Comparison of ENCODE assay signal across 9 mouse cellular contexts in the genomic region with DNA sequence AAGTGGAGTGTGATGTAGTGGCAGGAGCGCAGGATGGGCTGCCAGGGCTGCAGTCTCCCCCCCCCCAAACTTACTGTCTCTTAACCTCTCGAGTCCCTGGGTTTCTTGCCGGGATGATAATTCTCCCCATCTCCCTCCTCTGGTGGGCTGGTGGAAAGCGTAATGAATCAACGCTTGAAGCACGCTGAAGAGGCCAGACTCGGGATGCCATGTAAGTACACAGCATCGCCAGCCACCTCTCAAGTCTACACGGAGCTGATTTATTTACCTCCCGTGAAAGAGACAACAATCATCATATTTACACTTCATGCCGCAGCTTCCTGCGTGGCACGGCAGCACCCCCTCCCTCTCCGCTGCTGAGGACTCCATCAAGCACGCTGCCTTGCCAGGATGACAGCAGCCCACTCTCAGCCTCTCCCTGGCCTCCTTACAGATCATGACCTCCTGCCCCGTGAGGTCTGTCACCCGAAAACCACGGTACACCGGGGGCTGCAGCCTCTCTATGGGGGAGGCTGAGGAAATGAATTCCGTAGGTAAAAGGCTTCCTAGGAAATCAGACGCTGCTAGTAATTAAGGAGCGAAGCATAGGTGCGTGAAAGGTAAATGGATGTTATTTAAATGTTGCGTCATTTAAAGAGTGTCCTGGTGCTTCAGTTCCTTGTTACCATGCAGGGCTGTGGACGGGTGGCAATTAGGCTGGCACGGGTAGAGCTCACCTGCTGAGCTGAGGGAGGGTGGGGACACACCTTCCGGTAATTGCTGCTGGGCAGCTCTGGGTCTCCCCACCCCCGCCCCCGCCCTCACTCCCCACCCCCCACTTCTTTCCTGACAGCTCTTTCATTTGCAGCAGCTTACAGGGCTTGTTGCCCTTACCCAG.
A peak's percentile ranks its signal among the peaks of the same experiment; 100 is the strongest.
DNase-seq lines count a peak whose midpoint lies in the region; ATAC-seq lines count a peak whose summit lies in the region.
"Had no signal": no experiment of that assay in that cellular context is flagged by ENCODE, and none has a peak within 500 bp of the region (broad histone marks: within the 10 kb centered on the region; RNA-seq: fewer than 3 reads in every experiment).

No protein-coding gene starts in this region.

- no peak for DNase-seq in kidney, adult 11 months
- no peak for DNase-seq in embryonic facial prominence, embryonic 14.5 days (ENCODE audit: low spot score)
- no peak for DNase-seq in intestine, embryonic 14.5 days (ENCODE audit: low spot score)
- DNase-seq in naive thymus-derived CD4-positive, alpha-beta T cell, adult 2 months (ENCODE audit: low read depth), result peak; percentile 51
- DNase-seq in spleen, postnatal 10 days (ENCODE audit: low spot score in 2 of 2), result no peak
- DNase-seq in layer of hippocampus, postnatal 36 days, result no peak
- no peak for DNase-seq in layer of hippocampus, adult 11-12 months (ENCODE audit: low spot score)
- DNase-seq: kidney, adult 8-10 months had no signal

- no peak overlapping the region for H3K9ac ChIP-seq in kidney, embryonic 14.5 days (ENCODE audit: low read depth, low read length)
- H3K9ac ChIP-seq in embryonic facial prominence, embryonic 14.5 days (ENCODE audit: low read depth, low read length), result 0 out of 2 replicates have a peak overlapping the region, but pooled peaks have one; percentile 23
- no peak overlapping the region for H3K9ac ChIP-seq in intestine, embryonic 14.5 days (ENCODE audit: low read length)

- no peaks in the 10 kb centered on the region for H3K36me3 ChIP-seq in kidney, embryonic 14.5 days (ENCODE audit: control insufficient read depth, insufficient read depth, low read length)
- H3K36me3 ChIP-seq in embryonic facial prominence, embryonic 14.5 days (ENCODE audit: control insufficient read depth, insufficient read depth, low read length), result no peaks in the 10 kb centered on the region
- H3K36me3 ChIP-seq in intestine, embryonic 14.5 days (ENCODE audit: control insufficient read depth, insufficient read depth, low read length), result no peaks in the 10 kb centered on the region

- H3K27me3 ChIP-seq in kidney, embryonic 14.5 days (ENCODE audit: control insufficient read depth, insufficient read depth, low read length), result peaks cover 20% of the 10 kb centered on the region
- H3K27me3 ChIP-seq in embryonic facial prominence, embryonic 14.5 days (replicated peaks; ENCODE audit: control insufficient read depth, insufficient read depth, low read length), result peaks cover 33% of the 10 kb centered on the region
- H3K27me3 ChIP-seq in intestine, embryonic 14.5 days (replicated peaks; ENCODE audit: control insufficient read depth, insufficient read depth, low read length), result peaks cover 37% of the 10 kb centered on the region

- WGBS in kidney, embryonic 14.5 days, result 7% methylated on average over 29 of the region's 29 CpGs
- WGBS in embryonic facial prominence, embryonic 14.5 days, result 6% methylated on average over 28 of the region's 29 CpGs
- WGBS in intestine, embryonic 14.5 days, result 7% methylated on average over 29 of the region's 29 CpGs

- no peaks in the 10 kb centered on the region for H3K9me3 ChIP-seq in kidney, embryonic 14.5 days (ENCODE audit: control insufficient read depth, low read length)
- H3K9me3 ChIP-seq in embryonic facial prominence, embryonic 14.5 days (ENCODE audit: control insufficient read depth, low read length), result no peaks in the 10 kb centered on the region
- H3K9me3 ChIP-seq in intestine, embryonic 14.5 days (ENCODE audit: control insufficient read depth, low read length), result no peaks in the 10 kb centered on the region

- H3K27ac ChIP-seq in kidney, embryonic 14.5 days (ENCODE audit: low read depth, low read length), result no peak overlapping the region
- no peak overlapping the region for H3K27ac ChIP-seq in embryonic facial prominence, embryonic 14.5 days (replicated peaks; ENCODE audit: low read depth, low read length)
- no peak overlapping the region for H3K27ac ChIP-seq in intestine, embryonic 14.5 days (ENCODE audit: low read depth)

- H3K4me2 ChIP-seq in kidney, embryonic 14.5 days (replicated peaks; ENCODE audit: low read depth, low read length), result peak overlapping the region; percentile 17; the same call in 1 of the 2 replicates
- H3K4me2 ChIP-seq in embryonic facial prominence, embryonic 14.5 days (ENCODE audit: low read depth, low read length), result peak overlapping the region; percentile 45
- peak overlapping the region; percentile 23 for H3K4me2 ChIP-seq in intestine, embryonic 14.5 days (ENCODE audit: low read length)

- peaks cover 21% of the 10 kb centered on the region for H3K4me1 ChIP-seq in kidney, embryonic 14.5 days (ENCODE audit: control insufficient read depth, insufficient read depth, low read length)
- H3K4me1 ChIP-seq in embryonic facial prominence, embryonic 14.5 days (ENCODE audit: control insufficient read depth, insufficient read depth, low read length), result peaks cover 30% of the 10 kb centered on the region
- peaks cover 12% of the 10 kb centered on the region; the same call in 1 of the 2 replicates for H3K4me1 ChIP-seq in intestine, embryonic 14.5 days (replicated peaks; ENCODE audit: control insufficient read depth, insufficient read depth, low read length)

- peak; percentile 41 for ATAC-seq in kidney, embryonic 14.5 days (ENCODE audit: low FRiP score, low TSS enrichment)
- ATAC-seq in embryonic facial prominence, embryonic 14.5 days (ENCODE audit: low read depth), result no peak
- ATAC-seq in intestine, embryonic 14.5 days (replicated peaks; ENCODE audit: low FRiP score, low TSS enrichment, low read depth), result no peak

- peak overlapping the region; percentile 4; the same call in 1 of the 2 replicates for H3K4me3 ChIP-seq in kidney, embryonic 14.5 days (ENCODE audit: low read length)
- peak overlapping the region; percentile 12; the same call in 1 of the 2 replicates for H3K4me3 ChIP-seq in embryonic facial prominence, embryonic 14.5 days (ENCODE audit: low read depth, low read length)
- H3K4me3 ChIP-seq in intestine, embryonic 14.5 days (ENCODE audit: low read depth, low read length), result peak overlapping the region; percentile 8; the same call in 1 of the 2 replicates
